Mouse (Mus musculus): ENCODE results near the gene B4galt3.

The B4galt3 gene

GRCm38 (mm10) chr1:171265971-171266744 lies 4.0 kb upstream of the B4galt3 start:
- DNase-seq = no peak

- DNase-seq = no peak
Measured at GRCm38 (mm10) chr1:171268341-171268740, 1.8 kb upstream of the B4galt3 start.

- DNase-seq = no peak
Measured at GRCm38 (mm10) chr1:171270573-171270900, 409 bp downstream of the B4galt3 start.

- peak; percentile 18 for DNase-seq
Measured at GRCm38 (mm10) chr1:171271196-171271595, 1.1 kb downstream of the B4galt3 start.

- DNase-seq = no peak
Measured at GRCm38 (mm10) chr1:171271622-171272021, 1.5 kb downstream of the B4galt3 start.

- DNase-seq = no peak
Measured at GRCm38 (mm10) chr1:171272086-171272485, 2.0 kb downstream of the B4galt3 start.

- DNase-seq = no peak
Measured at GRCm38 (mm10) chr1:171274171-171274570, 4.0 kb downstream of the B4galt3 start.

- no peak for DNase-seq
Measured at GRCm38 (mm10) chr1:171275144-171275734, 5.1 kb downstream of the B4galt3 start.

- no peak for DNase-seq
Measured at GRCm38 (mm10) chr1:171276110-171276748, 6.1 kb downstream of the B4galt3 start.

GRCm38 (mm10) chr1:171277736-171278135 lies 7.6 kb downstream of the B4galt3 start:
- DNase-seq = no peak

- no peak for DNase-seq
Measured at GRCm38 (mm10) chr1:171278436-171278835, 8.3 kb downstream of the B4galt3 start.

- DNase-seq = no peak
Measured at GRCm38 (mm10) chr1:171279012-171279705, 9.0 kb downstream of the B4galt3 start.

- no peak for DNase-seq
Measured at GRCm38 (mm10) chr1:171279721-171280120, 9.6 kb downstream of the B4galt3 start.

- DNase-seq = peak; percentile 27
Measured at GRCm38 (mm10) chr1:171280250-171280915, 10.3 kb downstream of the B4galt3 start.

- peak; percentile 88 for DNase-seq
Measured at GRCm38 (mm10) chr1:171280916-171281527, 10.9 kb downstream of the B4galt3 start, which contains the start of gene Ppox. Gene Ppox, minus strand, starts transcription at chr1:171281186.

- DNase-seq = peak; percentile 72
Measured at GRCm38 (mm10) chr1:171281528-171281923, 11.4 kb downstream of the B4galt3 start.

GRCm38 (mm10) chr1:171282086-171282805 lies 12.1 kb downstream of the B4galt3 start:
- DNase-seq = peak; percentile 21

GRCm38 (mm10) chr1:171283188-171284160 lies 13.3 kb downstream of the B4galt3 start:
- DNase-seq = no peak

- DNase-seq = peak; percentile 19
Measured at GRCm38 (mm10) chr1:171284491-171284890, 14.4 kb downstream of the B4galt3 start.
